Mouse (Mus musculus) bone marrow, adult 2 months (tissue): ENCODE data around the gene Dnajb2.

Experiments
- CTCF ChIP-seq: fragments of 200-500 bp; IDR thresholded peaks from 2 replicates; pipeline ENCODE4 v1.5.1; 2011; ENCODE audit warnings: low read length, control low read depth; ENCODE audit not compliant: control insufficient read depth, insufficient read depth
- POLR2A ChIP-seq: fragments of 200-500 bp; IDR thresholded peaks from 2 replicates; pipeline ENCODE4 v1.6.1; 2011; ENCODE audit warnings: low read depth, mild to moderate bottlenecking, control low read depth, low read length, borderline replicate concordance; ENCODE audit not compliant: control insufficient read depth

GRCm38 (mm10) chr1:75294294-75294693, 58.1 kb downstream of the Dnajb2 start:
- no peak for TF ChIP-seq CTCF
- no peak for TF ChIP-seq POLR2A
